Mouse (Mus musculus): ENCODE results near the gene Aldh1l1. TPM values are rescaled to one million over a fixed set of nuclear protein-coding genes. Genes with fewer than 3 reads are reported as not detected.

Aldh1l1 gene
- polyA plus RNA-seq, 1 experiment from 2014 or later: 6.5 TPM

GRCm38 (mm10) chr6:90544433-90544832 lies 58.2 kb downstream of the Aldh1l1 start:
- H3K4me1 ChIP-seq (ENCODE audit: control insufficient read depth, insufficient read depth, low read length): no peaks in the 10 kb centered on the region
- ATAC-seq (replicated peaks; ENCODE audit: extremely low read depth, insufficient read depth, low FRiP score): no peak
- no peak overlapping the region for H3K27ac ChIP-seq (ENCODE audit: low read length)
- no peaks in the 10 kb centered on the region for H3K27me3 ChIP-seq (ENCODE audit: control insufficient read depth, insufficient read depth, low read length)
- 47% methylated on average over 2 of the region's 2 CpGs for WGBS
- no peak overlapping the region for H3K4me2 ChIP-seq (ENCODE audit: low read depth, low read length)
- no peak overlapping the region for H3K4me3 ChIP-seq (ENCODE audit: low read length)
- no peaks in the 10 kb centered on the region for H3K9me3 ChIP-seq (replicated peaks; ENCODE audit: control insufficient read depth, low read length)
- no peak overlapping the region for H3K9ac ChIP-seq (ENCODE audit: low read length)
- no peaks in the 10 kb centered on the region for H3K36me3 ChIP-seq (ENCODE audit: control insufficient read depth, insufficient read depth)

- Histone ChIP-seq H3K27ac (ENCODE audit: low read length) (no peak overlapping the region), H3K9ac (ENCODE audit: low read length) (no peak overlapping the region), H3K36me3 (ENCODE audit: control insufficient read depth, insufficient read depth) (no peaks in the 10 kb centered on the region), H3K4me1 (ENCODE audit: control insufficient read depth, insufficient read depth, low read length) (peaks cover 5% of the 10 kb centered on the region; the same call in 1 of the 2 replicates), H3K27me3 (ENCODE audit: control insufficient read depth, insufficient read depth, low read length) (no peaks in the 10 kb centered on the region), H3K4me2 (ENCODE audit: low read depth, low read length) (no peak overlapping the region), H3K4me3 (ENCODE audit: low read length) (no peak overlapping the region), H3K9me3 (replicated peaks; ENCODE audit: control insufficient read depth, low read length) (no peaks in the 10 kb centered on the region)
- no peak for ATAC-seq (replicated peaks; ENCODE audit: extremely low read depth, insufficient read depth, low FRiP score)
- 61% methylated on average over 3 of the region's 3 CpGs for WGBS
Measured at GRCm38 (mm10) chr6:90546274-90546673, 60.0 kb downstream of the Aldh1l1 start.

GRCm38 (mm10) chr6:90547041-90547440 lies 60.8 kb downstream of the Aldh1l1 start:
- H3K9ac ChIP-seq (ENCODE audit: low read length): no peak overlapping the region
- no peaks in the 10 kb centered on the region for H3K27me3 ChIP-seq (ENCODE audit: control insufficient read depth, insufficient read depth, low read length)
- H3K4me1 ChIP-seq (ENCODE audit: control insufficient read depth, insufficient read depth, low read length): peaks cover 5% of the 10 kb centered on the region; the same call in 1 of the 2 replicates
- no peak for ATAC-seq (replicated peaks; ENCODE audit: extremely low read depth, insufficient read depth, low FRiP score)
- H3K36me3 ChIP-seq (ENCODE audit: control insufficient read depth, insufficient read depth): no peaks in the 10 kb centered on the region
- WGBS: 76% methylated on average over 3 of the region's 3 CpGs
- no peaks in the 10 kb centered on the region for H3K9me3 ChIP-seq (replicated peaks; ENCODE audit: control insufficient read depth, low read length)
- no peak overlapping the region for H3K4me2 ChIP-seq (ENCODE audit: low read depth, low read length)
- no peak overlapping the region for H3K27ac ChIP-seq (ENCODE audit: low read length)
- no peak overlapping the region for H3K4me3 ChIP-seq (ENCODE audit: low read length)

- ATAC-seq (replicated peaks; ENCODE audit: extremely low read depth, insufficient read depth, low FRiP score): peak; percentile 82
- peaks cover 5% of the 10 kb centered on the region; the same call in 1 of the 2 replicates for H3K4me1 ChIP-seq (ENCODE audit: control insufficient read depth, insufficient read depth, low read length)
- H3K27ac ChIP-seq (ENCODE audit: low read length): no peak overlapping the region
- 15% methylated on average over 25 of the region's 25 CpGs for WGBS
- H3K4me2 ChIP-seq (ENCODE audit: low read depth, low read length): peak overlapping the region; percentile 57
- H3K9ac ChIP-seq (ENCODE audit: low read length): peak overlapping the region; percentile 34
- H3K9me3 ChIP-seq (replicated peaks; ENCODE audit: control insufficient read depth, low read length): no peaks in the 10 kb centered on the region
- H3K27me3 ChIP-seq (ENCODE audit: control insufficient read depth, insufficient read depth, low read length): no peaks in the 10 kb centered on the region
- H3K36me3 ChIP-seq (ENCODE audit: control insufficient read depth, insufficient read depth): no peaks in the 10 kb centered on the region
- H3K4me3 ChIP-seq (ENCODE audit: low read length): peak overlapping the region; percentile 31
Measured at GRCm38 (mm10) chr6:90550161-90550912, 64.1 kb downstream of the Aldh1l1 start.

- no peak overlapping the region for H3K27ac ChIP-seq (ENCODE audit: low read length)
- H3K36me3 ChIP-seq (ENCODE audit: control insufficient read depth, insufficient read depth): no peaks in the 10 kb centered on the region
- no peak for ATAC-seq (replicated peaks; ENCODE audit: extremely low read depth, insufficient read depth, low FRiP score)
- H3K9ac ChIP-seq (ENCODE audit: low read length): no peak overlapping the region
- H3K9me3 ChIP-seq (replicated peaks; ENCODE audit: control insufficient read depth, low read length): no peaks in the 10 kb centered on the region
- H3K4me3 ChIP-seq (ENCODE audit: low read length): no peak overlapping the region
- H3K4me1 ChIP-seq (ENCODE audit: control insufficient read depth, insufficient read depth, low read length): peaks cover 5% of the 10 kb centered on the region; the same call in 1 of the 2 replicates
- H3K27me3 ChIP-seq (ENCODE audit: control insufficient read depth, insufficient read depth, low read length): no peaks in the 10 kb centered on the region
- peak overlapping the region; percentile 57; the same call in 1 of the 2 replicates for H3K4me2 ChIP-seq (ENCODE audit: low read depth, low read length)
Measured at GRCm38 (mm10) chr6:90551251-90551650, 65.0 kb downstream of the Aldh1l1 start.

GRCm38 (mm10) chr6:90553197-90553596 lies 67.0 kb downstream of the Aldh1l1 start:
- no peak overlapping the region for H3K27ac ChIP-seq (ENCODE audit: low read length)
- H3K9me3 ChIP-seq (replicated peaks; ENCODE audit: control insufficient read depth, low read length): no peaks in the 10 kb centered on the region
- H3K4me2 ChIP-seq (ENCODE audit: low read depth, low read length): no peak overlapping the region
- H3K36me3 ChIP-seq (ENCODE audit: control insufficient read depth, insufficient read depth): no peaks in the 10 kb centered on the region
- no peak overlapping the region for H3K4me3 ChIP-seq (ENCODE audit: low read length)
- H3K4me1 ChIP-seq (ENCODE audit: control insufficient read depth, insufficient read depth, low read length): peaks cover 8% of the 10 kb centered on the region; the same call in 1 of the 2 replicates
- no peak for ATAC-seq (replicated peaks; ENCODE audit: extremely low read depth, insufficient read depth, low FRiP score)
- no peak overlapping the region for H3K9ac ChIP-seq (ENCODE audit: low read length)
- no peaks in the 10 kb centered on the region for H3K27me3 ChIP-seq (ENCODE audit: control insufficient read depth, insufficient read depth, low read length)

- H3K4me2 ChIP-seq (ENCODE audit: low read depth, low read length): no peak overlapping the region
- no peaks in the 10 kb centered on the region for H3K36me3 ChIP-seq (ENCODE audit: control insufficient read depth, insufficient read depth)
- no peak overlapping the region for H3K9ac ChIP-seq (ENCODE audit: low read length)
- H3K27ac ChIP-seq (ENCODE audit: low read length): no peak overlapping the region
- ATAC-seq (replicated peaks; ENCODE audit: extremely low read depth, insufficient read depth, low FRiP score): no peak
- no peaks in the 10 kb centered on the region for H3K9me3 ChIP-seq (replicated peaks; ENCODE audit: control insufficient read depth, low read length)
- H3K4me3 ChIP-seq (ENCODE audit: low read length): no peak overlapping the region
- peaks cover 8% of the 10 kb centered on the region; the same call in 1 of the 2 replicates for H3K4me1 ChIP-seq (ENCODE audit: control insufficient read depth, insufficient read depth, low read length)
- no peaks in the 10 kb centered on the region for H3K27me3 ChIP-seq (ENCODE audit: control insufficient read depth, insufficient read depth, low read length)
- WGBS: 88% methylated on average over 5 of the region's 5 CpGs
Measured at GRCm38 (mm10) chr6:90553682-90554081, 67.5 kb downstream of the Aldh1l1 start.

- Histone ChIP-seq H3K9me3 (replicated peaks; ENCODE audit: control insufficient read depth, low read length) (no peaks in the 10 kb centered on the region), H3K4me1 (ENCODE audit: control insufficient read depth, insufficient read depth, low read length) (peaks cover 3% of the 10 kb centered on the region; the same call in 1 of the 2 replicates), H3K27me3 (ENCODE audit: control insufficient read depth, insufficient read depth, low read length) (no peaks in the 10 kb centered on the region), H3K27ac (ENCODE audit: low read length) (no peak overlapping the region), H3K9ac (ENCODE audit: low read length) (no peak overlapping the region), H3K4me2 (ENCODE audit: low read depth, low read length) (no peak overlapping the region), H3K36me3 (ENCODE audit: control insufficient read depth, insufficient read depth) (no peaks in the 10 kb centered on the region), H3K4me3 (ENCODE audit: low read length) (no peak overlapping the region)
- ATAC-seq (replicated peaks; ENCODE audit: extremely low read depth, insufficient read depth, low FRiP score): no peak
- WGBS: 27% methylated on average over 2 of the region's 2 CpGs
Measured at GRCm38 (mm10) chr6:90556534-90557058, 70.4 kb downstream of the Aldh1l1 start.

GRCm38 (mm10) chr6:90557077-90557476 lies 70.8 kb downstream of the Aldh1l1 start:
- H3K4me2 ChIP-seq (ENCODE audit: low read depth, low read length): no peak overlapping the region
- H3K4me1 ChIP-seq (ENCODE audit: control insufficient read depth, insufficient read depth, low read length): peaks cover 3% of the 10 kb centered on the region; the same call in 1 of the 2 replicates
- H3K27ac ChIP-seq (ENCODE audit: low read length): no peak overlapping the region
- no peak overlapping the region for H3K9ac ChIP-seq (ENCODE audit: low read length)
- no peak for ATAC-seq (replicated peaks; ENCODE audit: extremely low read depth, insufficient read depth, low FRiP score)
- no peaks in the 10 kb centered on the region for H3K27me3 ChIP-seq (ENCODE audit: control insufficient read depth, insufficient read depth, low read length)
- no peaks in the 10 kb centered on the region for H3K9me3 ChIP-seq (replicated peaks; ENCODE audit: control insufficient read depth, low read length)
- no peak overlapping the region for H3K4me3 ChIP-seq (ENCODE audit: low read length)
- no peaks in the 10 kb centered on the region for H3K36me3 ChIP-seq (ENCODE audit: control insufficient read depth, insufficient read depth)
- WGBS: 84% methylated on average over 7 of the region's 7 CpGs

Data from heart, embryonic 16.5 days (tissue).